Mouse (Mus musculus) MEL (cell line): ENCODE results near the gene Insm1.

ENCODE experiments used
- CTCF ChIP-seq, 3 experiments: IDR thresholded peaks in 2 of 3; conservative IDR thresholded peaks in 1 of 3; 2 replicates each; pipeline ENCODE4 v1.5.1; 2011 to 2012; ENCODE audit warnings: low read length in 3 of 3, low read depth in 2 of 3, mild to moderate bottlenecking in 2 of 3, improper control_type of control experiment in 1 of 3, inconsistent platforms in 1 of 3, mixed read lengths in 1 of 3, moderate library complexity in 1 of 3; ENCODE audit not compliant: control insufficient read depth in 1 of 3, insufficient read depth in 1 of 3, poor library complexity in 1 of 3, severe bottlenecking in 1 of 3
- EP300 ChIP-seq, 2 experiments: IDR thresholded peaks; 2 replicates each; pipeline ENCODE4 v1.6.1; 2011; ENCODE audit warnings: improper control_type of control experiment in 2 of 2, low read length in 2 of 2, low read depth in 1 of 2, mild to moderate bottlenecking in 1 of 2
- GATA1 ChIP-seq: IDR thresholded peaks from 2 replicates; pipeline ENCODE4 v1.6.1; 2011; ENCODE audit warnings: low read depth, low read length, improper control_type of control experiment
- MAFK ChIP-seq: IDR thresholded peaks from 2 replicates; pipeline ENCODE4 v1.6.1; 2011; ENCODE audit warnings: low read depth, mild to moderate bottlenecking, low read length, improper control_type of control experiment, borderline replicate concordance
- NELFE ChIP-seq: IDR thresholded peaks from 2 replicates; pipeline ENCODE4 v1.6.1; 2011; ENCODE audit warnings: low read depth, low read length, improper control_type of control experiment
- POLR2A ChIP-seq, 2 experiments: IDR thresholded peaks; 2 replicates each; pipeline ENCODE4 v1.6.1; 2011 to 2012; ENCODE audit warnings: low read length in 2 of 2, mild to moderate bottlenecking in 2 of 2, control low read depth in 1 of 2, improper control_type of control experiment in 1 of 2, low read depth in 1 of 2, moderate library complexity in 1 of 2; ENCODE audit not compliant: control insufficient read depth in 1 of 2, insufficient read depth in 1 of 2, poor library complexity in 1 of 2
- USF1 ChIP-seq: IDR thresholded peaks from 2 replicates; pipeline ENCODE4 v1.6.1; 2014; ENCODE audit warnings: low read depth, mild to moderate bottlenecking, inconsistent platforms, low read length, improper control_type of control experiment, moderate library complexity

GRCm38 (mm10) chr2:146216111-146217064 is 5.3 kb upstream of the Insm1 start:
- TF ChIP-seq EP300 (IDR thresholded peaks at IDR 0.05; ENCODE audit: low read depth in 1 of 2, low read length in 2 of 2) (no peak), CTCF (IDR thresholded peaks at IDR 0.05 in 2 of 3, conservative IDR thresholded peaks at IDR 0.05 in 1 of 3; ENCODE audit: control insufficient read depth in 1 of 3, insufficient read depth in 1 of 3, low read depth in 2 of 3, low read length in 3 of 3, poor library complexity in 1 of 3, severe bottlenecking in 1 of 3) (no peak), NELFE (no peak), MAFK (no peak), USF1 (no peak), GATA1 (no peak), POLR2A (IDR thresholded peaks at IDR 0.05; ENCODE audit: control insufficient read depth in 1 of 2, insufficient read depth in 1 of 2, low read depth in 1 of 2, low read length in 2 of 2, poor library complexity in 1 of 2) (no peak)
